Mouse (Mus musculus) C2C12 (cell line): ENCODE measurements around the gene Nfasc. TPM values are rescaled to one million over a fixed set of nuclear protein-coding genes. Genes with fewer than 3 reads are reported as not detected.

Experiments used
- H3K27me3 ChIP-seq: one replicate; pipeline ENCODE4 v1.6.1; 2011; ENCODE audit not compliant: control insufficient read depth, insufficient read depth, insufficient read length
- H3K36me3 ChIP-seq: one replicate; pipeline ENCODE4 v1.6.1; 2011; ENCODE audit not compliant: control insufficient read depth, insufficient read depth
- H3K4me3 ChIP-seq: one replicate; pipeline ENCODE4 v1.5.1; 2011; ENCODE audit warnings: mild to moderate bottlenecking, control low read depth; ENCODE audit not compliant: poor library complexity, insufficient read depth, severe bottlenecking
- H3K79me2 ChIP-seq: one replicate; pipeline ENCODE4 v1.6.1; 2011; ENCODE audit not compliant: control insufficient read depth, insufficient read depth
- H3K79me3 ChIP-seq: one replicate; pipeline ENCODE4 v1.6.1; 2011; ENCODE audit warnings: low read depth, control low read depth
- H3ac ChIP-seq: one replicate; pipeline ENCODE3; 2011; ENCODE audit warnings: low read depth; ENCODE audit not compliant: control insufficient read depth, insufficient read length
- CEBPB ChIP-seq: IDR thresholded peaks from one replicate; pipeline ENCODE4 v1.6.1; 2011; ENCODE audit warnings: low read depth, mild to moderate bottlenecking, control low read depth, moderate library complexity
- CTCF ChIP-seq: IDR thresholded peaks from one replicate; pipeline ENCODE4 v1.5.1; 2011; ENCODE audit not compliant: control insufficient read depth, insufficient read depth, insufficient read length
- FOSL1 ChIP-seq: IDR thresholded peaks from one replicate; pipeline ENCODE4 v1.8.0; 2011; ENCODE audit warnings: mild to moderate bottlenecking, low read length; ENCODE audit not compliant: poor library complexity, insufficient read depth, severe bottlenecking
- MAX ChIP-seq: IDR thresholded peaks from one replicate; pipeline ENCODE4 v1.6.1; 2011; ENCODE audit warnings: mild to moderate bottlenecking, control low read depth
- MYOD1 ChIP-seq: IDR thresholded peaks from one replicate; pipeline ENCODE4 v1.6.1; 2011; ENCODE audit warnings: low read depth; ENCODE audit not compliant: control insufficient read depth, insufficient read length
- MYOG ChIP-seq: IDR thresholded peaks from one replicate; pipeline ENCODE4 v1.6.1; 2011; ENCODE audit not compliant: control insufficient read depth, insufficient read length; ENCODE audit errors: extremely low read depth
- USF1 ChIP-seq: IDR thresholded peaks from one replicate; pipeline ENCODE4 v1.6.1; 2011; ENCODE audit warnings: low read depth, mild to moderate bottlenecking, control low read depth, moderate library complexity
- polyA plus RNA-seq: library from polyadenylated mRNA; unstranded; fragments of >200 nt; fragmentation: generic; extraction: Trizol; gene quantifications from one replicate; pipeline ENCODE4 v1.2.1, GENCODE M21; 2012; ENCODE audit warnings: missing spikeins

Gene Nfasc
- polyA plus RNA-seq, 1 experiment, result not detected

- no peak for TF ChIP-seq FOSL1
- no peak for TF ChIP-seq MYOG
- no peak for TF ChIP-seq CEBPB
- TF ChIP-seq MYOD1, result no peak
- TF ChIP-seq CTCF, result no peak
- no peak for TF ChIP-seq MAX
- no peak for TF ChIP-seq USF1
- peaks cover 88% of the 10 kb centered on the region for H3K27me3 ChIP-seq
These were observed 117.1 kb downstream of the Nfasc start for GRCm38 (mm10) chr1:132624466-132624865.

DNA sequence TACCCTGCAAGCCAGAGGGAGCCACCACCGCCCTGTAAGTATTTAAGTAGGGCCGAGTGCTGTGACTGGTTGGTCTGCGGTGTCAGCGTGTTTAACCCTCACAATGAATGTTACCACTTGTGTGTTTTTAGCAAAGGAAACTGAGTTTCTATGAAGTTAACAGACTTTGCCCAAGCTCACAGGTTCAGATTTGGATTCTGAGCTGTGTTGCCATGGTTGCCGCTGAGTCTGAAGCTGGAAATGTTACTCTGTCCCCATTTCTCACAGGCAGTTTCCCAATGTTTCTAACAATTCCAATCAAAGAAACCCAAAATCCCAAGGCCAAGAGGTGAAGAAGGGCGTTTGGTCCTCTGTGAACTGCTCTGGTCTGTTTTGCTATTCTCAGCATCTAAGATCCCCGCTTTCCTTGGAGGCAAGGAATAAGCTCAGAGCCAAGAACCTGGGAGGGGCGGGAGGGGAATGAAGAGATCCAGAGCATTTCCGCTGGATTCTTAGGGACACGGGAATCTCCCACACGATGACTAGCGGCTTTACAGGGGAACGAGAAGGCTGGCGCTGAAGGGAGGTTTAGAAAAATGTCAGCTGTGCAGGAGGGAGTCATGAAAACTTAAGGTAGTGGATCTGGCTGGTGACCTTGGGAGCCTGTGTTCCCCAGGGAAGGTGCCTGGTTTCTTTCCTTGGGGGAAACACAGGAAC lies 117.8 kb downstream of the Nfasc start:
- Histone ChIP-seq H3K79me3 (no peaks in the 10 kb centered on the region), H3K4me3 (no peak overlapping the region), H3K79me2 (no peaks in the 10 kb centered on the region), H3ac (no peak overlapping the region), H3K27me3 (peaks cover 88% of the 10 kb centered on the region), H3K36me3 (no peaks in the 10 kb centered on the region)
- no peak for TF ChIP-seq USF1
- TF ChIP-seq MYOD1, result no peak
- no peak for TF ChIP-seq MYOG
- no peak for TF ChIP-seq MAX
- TF ChIP-seq CEBPB, result no peak
- TF ChIP-seq CTCF, result no peak
- no peak for TF ChIP-seq FOSL1

More at GRCm38 (mm10) chr1:132624466-132624865, 117.1 kb downstream of the Nfasc start:
- Histone ChIP-seq H3ac (no peak overlapping the region), H3K4me3 (no peak overlapping the region), H3K79me2 (no peaks in the 10 kb centered on the region), H3K36me3 (no peaks in the 10 kb centered on the region), H3K79me3 (no peaks in the 10 kb centered on the region)

GRCm38 (mm10) chr1:132612066-132612465 lies 129.5 kb downstream of the Nfasc start:
- no peaks in the 10 kb centered on the region for H3K79me2 ChIP-seq
- no peaks in the 10 kb centered on the region for H3K36me3 ChIP-seq
- H3K4me3 ChIP-seq, result no peak overlapping the region
- peaks cover 26% of the 10 kb centered on the region for H3K27me3 ChIP-seq
- H3K79me3 ChIP-seq, result no peaks in the 10 kb centered on the region
- TF ChIP-seq MYOG, result no peak
- TF ChIP-seq MAX, result no peak
- TF ChIP-seq MYOD1, result no peak
- TF ChIP-seq CEBPB, result no peak
- no peak for TF ChIP-seq FOSL1
- no peak for TF ChIP-seq USF1
- TF ChIP-seq CTCF, result no peak
- H3ac ChIP-seq, result no peak overlapping the region

DNA sequence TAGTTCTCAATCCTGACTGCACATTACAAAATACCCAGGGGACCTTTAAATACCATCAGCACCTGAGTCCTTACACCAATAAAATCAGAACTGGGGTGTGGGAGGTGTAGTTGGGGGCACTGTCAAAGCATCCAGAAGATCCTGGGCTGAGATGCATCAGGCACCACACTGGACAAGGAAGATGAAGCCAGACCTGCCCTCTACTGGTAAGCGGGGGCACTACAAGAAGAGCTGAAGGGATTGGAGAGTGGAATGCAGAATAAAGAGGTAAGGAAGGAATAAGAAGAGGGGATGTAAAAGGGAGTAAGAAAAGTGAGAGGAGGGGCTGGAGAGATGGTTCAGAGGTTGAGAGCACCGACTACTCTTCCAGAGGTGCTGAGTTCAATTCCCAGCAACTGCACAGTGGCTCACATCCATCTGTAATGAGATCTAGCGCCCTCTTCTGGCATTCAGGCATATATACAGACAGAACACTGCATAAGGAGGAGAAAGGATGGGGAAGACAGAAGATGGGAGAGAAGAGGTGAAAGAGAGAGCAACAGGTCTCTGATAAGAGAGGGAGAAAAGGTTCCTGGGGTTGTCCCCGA lies 132.5 kb downstream of the Nfasc start:
- Histone ChIP-seq H3K4me3 (no peak overlapping the region), H3ac (no peak overlapping the region), H3K36me3 (no peaks in the 10 kb centered on the region), H3K27me3 (peaks cover 43% of the 10 kb centered on the region), H3K79me3 (no peaks in the 10 kb centered on the region), H3K79me2 (no peaks in the 10 kb centered on the region)
- TF ChIP-seq MAX (no peak), CTCF (peak; percentile 3)

DNA sequence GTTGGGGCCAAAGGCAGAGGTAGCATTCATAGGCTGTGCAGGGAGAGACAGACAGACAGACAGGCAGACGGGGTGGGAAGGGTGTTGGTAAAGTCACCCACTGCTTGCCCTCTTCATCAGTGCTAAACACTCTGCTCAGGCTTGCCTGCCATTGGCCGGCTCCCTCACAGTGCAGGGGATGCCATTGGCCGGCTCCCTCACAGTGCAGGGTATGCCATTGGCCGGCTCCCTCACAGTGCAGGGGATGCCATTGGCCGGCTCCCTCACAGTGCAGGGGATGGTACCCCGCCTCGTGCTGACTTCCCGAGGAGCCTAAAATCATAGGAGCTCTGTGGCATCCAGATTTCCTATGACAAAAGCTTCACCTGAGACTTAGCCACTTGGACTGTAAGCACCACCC lies 139.4 kb downstream of the Nfasc start:
- no peak overlapping the region for H3ac ChIP-seq
- no peaks in the 10 kb centered on the region for H3K79me2 ChIP-seq
- H3K4me3 ChIP-seq, result no peak overlapping the region
- no peak for TF ChIP-seq MYOG
- TF ChIP-seq CEBPB, result no peak
- no peak for TF ChIP-seq USF1
- no peak for TF ChIP-seq MAX
- TF ChIP-seq CTCF, result no peak
- TF ChIP-seq FOSL1, result no peak
- TF ChIP-seq MYOD1, result no peak
- peaks cover 85% of the 10 kb centered on the region for H3K27me3 ChIP-seq
- H3K79me3 ChIP-seq, result no peaks in the 10 kb centered on the region
- no peaks in the 10 kb centered on the region for H3K36me3 ChIP-seq

DNA sequence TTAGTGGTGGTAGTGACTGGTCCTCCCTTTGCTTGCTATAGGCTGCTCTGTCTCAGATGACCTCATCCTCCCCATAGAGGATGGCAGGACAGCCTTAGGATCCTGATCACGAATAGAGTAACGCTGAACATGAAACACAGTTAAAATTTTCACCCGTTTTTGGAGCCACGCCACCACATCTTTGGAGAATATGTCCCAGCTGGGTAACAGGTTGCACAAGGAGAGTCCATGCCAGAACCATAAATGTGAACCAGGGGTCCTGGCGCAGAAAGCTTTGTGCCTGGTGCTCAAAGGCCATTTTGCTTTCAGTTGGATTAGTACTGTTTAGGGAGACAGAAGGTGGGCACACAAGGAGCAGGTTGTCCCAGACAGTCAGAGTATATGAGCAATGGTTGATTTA lies 143.6 kb downstream of the Nfasc start:
- Histone ChIP-seq H3K27me3 (peaks cover 87% of the 10 kb centered on the region), H3K4me3 (no peak overlapping the region), H3K79me3 (no peaks in the 10 kb centered on the region), H3K36me3 (no peaks in the 10 kb centered on the region), H3ac (no peak overlapping the region), H3K79me2 (no peaks in the 10 kb centered on the region)
- no peak for TF ChIP-seq USF1
- no peak for TF ChIP-seq CTCF
- no peak for TF ChIP-seq MAX
- no peak for TF ChIP-seq MYOD1
- TF ChIP-seq MYOG, result no peak
- no peak for TF ChIP-seq CEBPB
- TF ChIP-seq FOSL1, result no peak
